Mouse (Mus musculus) fat pad, adult 2 months (tissue): ENCODE data around the gene Nup50.

Experiments
- DNase-seq: peaks from one replicate; pipeline ENCODE4 v3.0.0-alpha.2; 2011; ENCODE audit warnings: low read depth, low spot score; ENCODE audit errors: extremely low read depth

Gene Nup50

DNA sequence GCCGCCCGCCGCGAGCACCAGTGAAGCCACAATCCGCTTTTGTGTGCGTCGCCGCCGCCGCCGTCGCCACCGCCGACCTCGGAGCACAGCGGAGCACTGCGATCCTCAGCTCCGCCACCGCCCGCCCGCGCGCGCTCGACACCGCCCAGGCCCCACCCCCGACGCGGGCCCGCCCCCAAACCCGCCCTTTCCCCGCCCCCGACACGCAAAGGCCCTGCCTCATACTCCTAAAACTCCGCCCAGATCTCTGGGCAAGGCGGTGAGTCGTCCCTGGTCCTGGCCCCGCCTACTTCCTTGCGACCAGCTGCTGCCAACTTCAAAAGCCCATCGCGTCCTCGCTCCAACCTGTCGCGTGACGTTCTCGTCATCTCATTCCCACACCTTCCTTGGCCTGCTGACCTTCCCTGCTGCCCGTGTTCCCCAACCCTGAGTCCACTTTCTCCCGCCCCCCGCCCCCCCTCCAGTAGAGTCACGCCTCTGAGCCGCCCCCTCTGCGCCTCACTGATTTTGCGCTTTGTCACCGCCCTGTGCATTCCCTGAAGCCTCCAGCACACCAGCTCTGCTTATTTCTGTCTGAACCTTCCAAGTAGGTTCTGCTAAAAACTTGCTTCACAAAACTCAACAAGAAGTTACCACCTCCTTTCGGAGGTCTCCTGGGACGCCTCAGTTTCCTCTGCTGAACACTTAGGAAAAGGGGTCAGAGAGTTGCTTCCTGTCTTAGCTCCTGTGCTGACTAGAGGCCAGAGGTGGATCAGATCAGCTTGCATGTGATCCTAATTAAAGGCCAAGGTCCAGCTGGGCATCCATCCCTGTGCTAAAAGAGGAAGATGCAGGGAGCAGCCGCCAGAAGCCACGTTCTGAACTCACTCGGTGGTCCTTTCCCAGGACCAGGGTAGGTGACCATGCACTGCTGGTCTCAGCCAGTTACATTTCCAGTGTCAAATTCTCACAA lies 64.9 kb downstream of the Nup50 start, which contains the start of gene 5031439G07Rik:
Gene 5031439G07Rik, minus strand, starts transcription at position 678 of the 952 bp plus-strand sequence.
- DNase-seq: no peak

DNA sequence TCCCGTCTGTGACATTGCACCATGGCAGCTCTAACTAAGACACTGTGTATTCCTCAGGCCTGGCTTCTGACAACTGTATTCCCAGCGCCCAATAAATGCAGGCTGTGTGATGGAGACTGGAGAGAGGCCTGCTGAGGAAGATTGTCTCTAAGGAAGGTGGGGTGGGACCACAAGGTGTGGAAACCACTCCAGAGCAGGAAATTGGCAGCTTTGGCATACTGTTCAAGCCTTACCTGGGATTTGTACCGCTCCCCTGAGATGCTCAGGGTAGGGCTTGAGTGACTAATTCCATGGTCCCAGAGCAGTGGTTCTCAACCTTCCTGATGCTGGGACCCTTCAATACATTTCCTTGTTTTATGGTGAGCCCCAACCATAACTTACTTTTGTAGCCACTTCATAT lies 65.9 kb downstream of the Nup50 start:
- no peak for DNase-seq

DNA sequence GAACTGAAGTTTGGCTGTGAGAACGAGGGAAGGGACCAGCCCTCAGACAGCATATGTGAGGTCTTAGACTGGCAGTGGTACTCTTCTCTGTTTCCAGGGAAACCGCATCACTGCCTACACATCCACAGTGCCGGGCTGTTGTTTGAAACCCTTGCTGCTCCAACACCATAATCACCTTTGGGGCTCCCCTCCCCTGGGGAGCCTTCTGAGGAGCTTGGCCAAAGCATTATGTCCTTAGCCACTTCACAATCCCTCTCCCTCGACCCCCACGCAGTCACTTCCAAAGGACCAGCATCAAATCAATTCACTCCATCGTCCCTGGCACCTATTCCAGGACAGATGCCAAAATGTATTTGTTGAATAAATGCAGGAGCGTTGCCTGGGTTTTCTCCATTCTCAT lies 66.6 kb downstream of the Nup50 start:
- DNase-seq: no peak
